Mouse (Mus musculus) layer of hippocampus, adult 9-10 months (tissue): ENCODE measurements at regions not wholly inside any gene's neighbourhood (a gene's known extent, or its start where the extent isn't known, plus 50 kb on each side); places are given as distances from the start of the nearest gene placed in this dataset.

Experiments used
- DNase-seq: peaks from one replicate; pipeline ENCODE4 v3.0.0; 2022; ENCODE audit warnings: low spot score

GRCm38 (mm10) chr1:48276206-48276605 lies 1383.6 kb upstream of the Slc39a10 start:
- peak; percentile 11 for DNase-seq

GRCm38 (mm10) chr1:48275666-48276065 lies 1383.0 kb upstream of the Slc39a10 start:
- DNase-seq = no peak
